Mouse (Mus musculus): ENCODE results near the gene Tspan4. TPM values are rescaled to one million over a fixed set of nuclear protein-coding genes. Genes with fewer than 3 reads are reported as not detected.

Gene Tspan4
- total RNA-seq, 1 experiment: 75.9 TPM

- no peak overlapping the region for H3K9ac ChIP-seq (ENCODE audit: insufficient read depth, low read depth, low read length, poor library complexity, severe bottlenecking)
- TF ChIP-seq MAFK (IDR thresholded peaks at IDR 0.05; ENCODE audit: insufficient read depth, low read depth, low read length) (no peak), HCFC1 (IDR thresholded peaks at IDR 0.05; ENCODE audit: borderline replicate concordance, insufficient read depth, low read length) (no peak), CHD2 (IDR thresholded peaks at IDR 0.05; ENCODE audit: low read depth, low read length) (no peak), ZC3H11A (IDR thresholded peaks at IDR 0.05; ENCODE audit: borderline replicate concordance, low read depth, low read length) (no peak), ZNF384 (IDR thresholded peaks at IDR 0.05; ENCODE audit: low read depth, low read length) (no peak)
- in situ Hi-C loops (cut with MboI; ENCODE audit: low sequenced_read_pairs in 2 of 2, unreplicated experiment in 2 of 2): no loop called here
- H3K36me3 ChIP-seq (ENCODE audit: control insufficient read depth, insufficient read depth, low read length, poor library complexity, severe bottlenecking): peaks cover 20% of the 10 kb centered on the region; the same call in 1 of the 2 replicates
- H3K9me3 ChIP-seq (ENCODE audit: control insufficient read depth, insufficient read depth, low read depth, low read length): no peaks in the 10 kb centered on the region
- H3K27ac ChIP-seq (ENCODE audit: insufficient read depth, low read depth, low read length, poor library complexity, severe bottlenecking): no peak overlapping the region
- H3K4me1 ChIP-seq (ENCODE audit: control insufficient read depth in 2 of 2, insufficient read depth in 2 of 2, low read length in 2 of 2, poor library complexity in 1 of 2): no peaks in the 10 kb centered on the region
- no peak overlapping the region for H3K4me3 ChIP-seq (ENCODE audit: insufficient read depth in 1 of 2, low read depth in 1 of 2, low read length in 2 of 2, poor library complexity in 1 of 2, severe bottlenecking in 1 of 2)
- DNase-seq (ENCODE audit: low read depth, low spot score): no peak
These were observed 18.7 kb downstream of the Tspan4 start for GRCm38 (mm10) chr7:141493729-141494128.

GRCm38 (mm10) chr7:141495379-141495778, 20.3 kb downstream of the Tspan4 start:
- H3K9me3 ChIP-seq (ENCODE audit: control insufficient read depth, insufficient read depth, low read depth, low read length): no peaks in the 10 kb centered on the region
- no peak overlapping the region for H3K4me3 ChIP-seq (ENCODE audit: insufficient read depth in 1 of 2, low read depth in 1 of 2, low read length in 2 of 2, poor library complexity in 1 of 2, severe bottlenecking in 1 of 2)
- TF ChIP-seq ZNF384 (IDR thresholded peaks at IDR 0.05; ENCODE audit: low read depth, low read length) (no peak), MAFK (IDR thresholded peaks at IDR 0.05; ENCODE audit: insufficient read depth, low read depth, low read length) (no peak), HCFC1 (IDR thresholded peaks at IDR 0.05; ENCODE audit: borderline replicate concordance, insufficient read depth, low read length) (no peak), CHD2 (IDR thresholded peaks at IDR 0.05; ENCODE audit: low read depth, low read length) (no peak), ZC3H11A (IDR thresholded peaks at IDR 0.05; ENCODE audit: borderline replicate concordance, low read depth, low read length) (no peak)
- no peak for DNase-seq (ENCODE audit: low read depth, low spot score)
- in situ Hi-C loops (cut with MboI; ENCODE audit: low sequenced_read_pairs in 2 of 2, unreplicated experiment in 2 of 2): no loop called here
- H3K27ac ChIP-seq (ENCODE audit: insufficient read depth, low read depth, low read length, poor library complexity, severe bottlenecking): no peak overlapping the region
- H3K9ac ChIP-seq (ENCODE audit: insufficient read depth, low read depth, low read length, poor library complexity, severe bottlenecking): no peak overlapping the region
- peaks cover 20% of the 10 kb centered on the region; the same call in 1 of the 2 replicates for H3K36me3 ChIP-seq (ENCODE audit: control insufficient read depth, insufficient read depth, low read length, poor library complexity, severe bottlenecking)
- no peaks in the 10 kb centered on the region for H3K4me1 ChIP-seq (ENCODE audit: control insufficient read depth in 2 of 2, insufficient read depth in 2 of 2, low read length in 2 of 2, poor library complexity in 1 of 2)

DNA sequence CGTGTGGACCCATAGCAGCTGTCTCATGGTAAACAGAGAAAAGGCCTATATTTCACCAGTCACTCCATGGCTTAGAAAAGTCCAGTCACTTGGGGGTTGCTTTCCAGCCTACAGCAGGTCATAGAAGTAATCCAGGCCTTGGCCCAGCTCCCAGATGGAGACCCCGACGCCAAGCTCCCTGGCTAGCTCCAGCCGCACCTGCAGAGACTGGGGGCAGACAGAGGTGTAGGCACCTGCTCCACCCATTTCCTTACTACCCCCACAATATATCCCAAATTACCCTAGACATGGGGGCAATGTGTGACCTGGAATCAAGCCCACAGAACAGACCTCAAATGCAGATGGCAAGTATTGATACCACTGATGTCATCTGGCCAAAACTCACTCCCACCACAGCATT, 20.9 kb downstream of the Tspan4 start:
- Histone ChIP-seq H3K9me3 (ENCODE audit: control insufficient read depth, insufficient read depth, low read depth, low read length) (no peaks in the 10 kb centered on the region), H3K4me1 (ENCODE audit: control insufficient read depth in 2 of 2, insufficient read depth in 2 of 2, low read length in 2 of 2, poor library complexity in 1 of 2) (no peaks in the 10 kb centered on the region), H3K4me3 (ENCODE audit: insufficient read depth in 1 of 2, low read depth in 1 of 2, low read length in 2 of 2, poor library complexity in 1 of 2, severe bottlenecking in 1 of 2) (no peak overlapping the region), H3K27ac (ENCODE audit: insufficient read depth, low read depth, low read length, poor library complexity, severe bottlenecking) (no peak overlapping the region), H3K9ac (ENCODE audit: insufficient read depth, low read depth, low read length, poor library complexity, severe bottlenecking) (no peak overlapping the region), H3K36me3 (ENCODE audit: control insufficient read depth, insufficient read depth, low read length, poor library complexity, severe bottlenecking) (peaks cover 16% of the 10 kb centered on the region; the same call in 1 of the 2 replicates)
- DNase-seq (ENCODE audit: low read depth, low spot score): no peak
- TF ChIP-seq ZC3H11A (IDR thresholded peaks at IDR 0.05; ENCODE audit: borderline replicate concordance, low read depth, low read length) (no peak), HCFC1 (IDR thresholded peaks at IDR 0.05; ENCODE audit: borderline replicate concordance, insufficient read depth, low read length) (no peak), ZNF384 (IDR thresholded peaks at IDR 0.05; ENCODE audit: low read depth, low read length) (no peak), CHD2 (IDR thresholded peaks at IDR 0.05; ENCODE audit: low read depth, low read length) (no peak)
- in situ Hi-C loops (cut with MboI; ENCODE audit: low sequenced_read_pairs in 2 of 2, unreplicated experiment in 2 of 2): no loop called here

DNA sequence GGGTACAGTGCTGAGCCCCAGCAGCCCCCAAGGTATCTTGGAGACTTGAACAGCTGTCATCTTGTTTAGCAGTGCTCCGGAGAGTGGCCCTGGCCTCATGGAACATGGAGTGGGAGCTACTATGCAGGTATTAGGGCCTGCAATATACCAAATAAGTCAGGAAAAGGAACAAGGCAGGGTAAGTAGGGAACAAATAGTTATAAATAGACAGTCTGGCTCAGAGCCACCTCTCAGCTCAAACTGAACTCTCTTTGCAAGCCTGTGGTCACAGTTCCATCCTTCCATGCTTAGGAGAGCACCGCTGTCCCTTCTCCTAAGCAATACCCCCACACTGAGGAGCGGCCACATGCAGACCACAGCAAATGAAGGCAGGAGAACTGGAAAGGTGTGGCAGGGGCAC, 22.6 kb downstream of the Tspan4 start:
- TF ChIP-seq MAFK (IDR thresholded peaks at IDR 0.05; ENCODE audit: insufficient read depth, low read depth, low read length) (no peak), HCFC1 (IDR thresholded peaks at IDR 0.05; ENCODE audit: borderline replicate concordance, insufficient read depth, low read length) (no peak), CHD2 (IDR thresholded peaks at IDR 0.05; ENCODE audit: low read depth, low read length) (no peak), ZNF384 (IDR thresholded peaks at IDR 0.05; ENCODE audit: low read depth, low read length) (no peak), ZC3H11A (IDR thresholded peaks at IDR 0.05; ENCODE audit: borderline replicate concordance, low read depth, low read length) (no peak)
- no peak overlapping the region for H3K4me3 ChIP-seq (ENCODE audit: insufficient read depth in 1 of 2, low read depth in 1 of 2, low read length in 2 of 2, poor library complexity in 1 of 2, severe bottlenecking in 1 of 2)
- H3K9ac ChIP-seq (ENCODE audit: insufficient read depth, low read depth, low read length, poor library complexity, severe bottlenecking): no peak overlapping the region
- no peak for DNase-seq (ENCODE audit: low read depth, low spot score)
- no peak overlapping the region for H3K27ac ChIP-seq (ENCODE audit: insufficient read depth, low read depth, low read length, poor library complexity, severe bottlenecking)
- no peaks in the 10 kb centered on the region for H3K9me3 ChIP-seq (ENCODE audit: control insufficient read depth, insufficient read depth, low read depth, low read length)
- no peaks in the 10 kb centered on the region for H3K4me1 ChIP-seq (ENCODE audit: control insufficient read depth in 2 of 2, insufficient read depth in 2 of 2, low read length in 2 of 2, poor library complexity in 1 of 2)
- peaks cover 6% of the 10 kb centered on the region; the same call in 1 of the 2 replicates for H3K36me3 ChIP-seq (ENCODE audit: control insufficient read depth, insufficient read depth, low read length, poor library complexity, severe bottlenecking)
- in situ Hi-C loops (cut with MboI; ENCODE audit: low sequenced_read_pairs in 2 of 2, unreplicated experiment in 2 of 2): no loop called here
